Mouse (Mus musculus) ES-E14 (cell line): ENCODE measurements around the gene Phlda3. TPM values are rescaled to one million over a fixed set of nuclear protein-coding genes. Genes with fewer than 3 reads are reported as not detected.

Source experiments
- DNase-seq: peaks from one replicate; pipeline ENCODE4 v3.0.0-alpha.2; 2013; ENCODE audit warnings: low read depth, low spot score
- H3K27ac ChIP-seq: 2 replicates; pipeline ENCODE4 v1.5.1; 2012; ENCODE audit warnings: low read depth, mild to moderate bottlenecking, low read length, moderate library complexity, mixed read lengths; ENCODE audit not compliant: poor library complexity, insufficient read depth, severe bottlenecking
- H3K36me3 ChIP-seq: 2 replicates; pipeline ENCODE4 v1.6.1; 2012; ENCODE audit warnings: mild to moderate bottlenecking, low read length, moderate library complexity, mixed read lengths; ENCODE audit not compliant: control insufficient read depth, poor library complexity, insufficient read depth, severe bottlenecking
- H3K4me1 ChIP-seq, 2 experiments: fragments of 150-350 bp in 1 of 2; sonication (generic) in 1 of 2; 2 replicates each; pipeline ENCODE4 v1.6.1; 2012; ENCODE audit warnings: low read length in 2 of 2, mild to moderate bottlenecking in 1 of 2, mixed read lengths in 1 of 2; ENCODE audit not compliant: control insufficient read depth in 2 of 2, insufficient read depth in 2 of 2, poor library complexity in 1 of 2
- H3K4me3 ChIP-seq, 2 experiments: fragments of 150-350 bp in 1 of 2; sonication (generic) in 1 of 2; 2 replicates each; pipeline ENCODE4 v1.5.1; 2012; ENCODE audit warnings: low read length in 2 of 2, low read depth in 1 of 2, mild to moderate bottlenecking in 1 of 2, mixed read lengths in 1 of 2; ENCODE audit not compliant: insufficient read depth in 1 of 2, poor library complexity in 1 of 2, severe bottlenecking in 1 of 2
- H3K9ac ChIP-seq: 2 replicates; pipeline ENCODE4 v1.6.1; 2012; ENCODE audit warnings: low read depth, mild to moderate bottlenecking, low read length, mixed read lengths; ENCODE audit not compliant: poor library complexity, insufficient read depth, severe bottlenecking
- H3K9me3 ChIP-seq: fragments of 150-350 bp; sonication (generic); 2 replicates; pipeline ENCODE4 v1.6.1; 2012; ENCODE audit warnings: low read depth, mild to moderate bottlenecking, low read length; ENCODE audit not compliant: control insufficient read depth, insufficient read depth
- CHD2 ChIP-seq: IDR thresholded peaks from 2 replicates; pipeline ENCODE4 v1.6.1; 2014; ENCODE audit warnings: mild to moderate bottlenecking, low read depth, low read length, inconsistent platforms
- HCFC1 ChIP-seq: IDR thresholded peaks from 2 replicates; pipeline ENCODE4 v1.6.1; 2012; ENCODE audit warnings: low read length, inconsistent platforms, borderline replicate concordance; ENCODE audit not compliant: insufficient read depth
- MAFK ChIP-seq: IDR thresholded peaks from 2 replicates; pipeline ENCODE4 v1.6.1; 2014; ENCODE audit warnings: mild to moderate bottlenecking, low read depth, low read length, inconsistent platforms; ENCODE audit not compliant: insufficient read depth
- ZC3H11A ChIP-seq: IDR thresholded peaks from 2 replicates; pipeline ENCODE4 v1.6.1; 2012; ENCODE audit warnings: low read depth, mild to moderate bottlenecking, inconsistent platforms, low read length, borderline replicate concordance
- ZNF384 ChIP-seq: IDR thresholded peaks from 2 replicates; pipeline ENCODE4 v1.6.1; 2012; ENCODE audit warnings: low read depth, low read length, inconsistent platforms
- in situ Hi-C, 2 experiments: fragments of 600-800 bp; cut with MboI; formaldehyde crosslinking; loops; one replicate each; pipeline ENCODE4 v1.15.1; 2025; ENCODE audit warnings: low sequenced_read_pairs in 2 of 2, inconsistent platforms in 1 of 2; ENCODE audit not compliant: unreplicated experiment in 2 of 2
- total RNA-seq: library from RNA; depleted of rRNA; stranded (reverse); fragments of 300-350 nt; gene quantifications from 2 replicates; pipeline ENCODE4 v1.2.3, GENCODE M21; 2012

Gene Phlda3
- total RNA-seq, 1 experiment, result 70.7 TPM

DNA sequence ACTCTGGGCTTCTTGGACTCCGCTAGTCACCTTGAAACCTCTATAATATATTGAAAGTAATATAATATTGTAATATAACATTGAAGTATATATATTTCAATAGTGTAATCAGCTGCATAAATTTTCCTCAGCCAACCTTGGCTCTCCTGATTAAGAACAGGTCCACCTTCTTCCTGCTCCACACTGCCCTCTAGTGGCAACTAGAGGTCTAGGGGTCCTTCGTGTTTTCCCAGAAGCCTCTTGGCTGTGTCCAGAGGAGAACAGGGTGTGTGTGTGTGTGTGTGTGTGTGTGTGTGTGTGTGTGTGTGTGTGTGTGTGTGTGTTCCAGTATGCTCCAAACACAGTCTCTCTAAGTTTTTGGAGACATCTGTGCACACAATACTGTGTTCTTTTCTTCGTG, 21.9 kb downstream of the Phlda3 start:
- Histone ChIP-seq H3K4me3 (no peak overlapping the region), H3K9ac (no peak overlapping the region; the same call in 1 of the 2 replicates), H3K27ac (no peak overlapping the region), H3K36me3 (no peaks in the 10 kb centered on the region), H3K4me1 (peaks cover 3 to 14% of the 10 kb centered on the region in 2 experiments; a peak in 1 of 4 replicates), H3K9me3 (no peaks in the 10 kb centered on the region)
- peak; percentile 89 for DNase-seq
- TF ChIP-seq ZNF384, result no peak
- no peak for TF ChIP-seq ZC3H11A
- TF ChIP-seq CHD2, result no peak
- TF ChIP-seq HCFC1, result no peak
- no peak for TF ChIP-seq MAFK
- in situ Hi-C loops, result no loop called here

GRCm38 (mm10) chr1:135788708-135789107, 22.8 kb downstream of the Phlda3 start:
- Histone ChIP-seq H3K4me1 (peaks cover 3 to 20% of the 10 kb centered on the region in 2 experiments; a peak in 2 of 4 replicates), H3K9me3 (no peaks in the 10 kb centered on the region), H3K4me3 (0 out of 4 replicates have a peak overlapping the region, but pooled peaks of 1 of the 2 experiments have one; percentile 12), H3K27ac (no peak overlapping the region), H3K9ac (no peak overlapping the region), H3K36me3 (no peaks in the 10 kb centered on the region)
- no peak for TF ChIP-seq ZNF384
- TF ChIP-seq HCFC1, result no peak
- TF ChIP-seq ZC3H11A, result no peak
- TF ChIP-seq MAFK, result no peak
- TF ChIP-seq CHD2, result no peak
- in situ Hi-C loops, result no loop called here
- no peak for DNase-seq

- DNase-seq, result peak; percentile 82
- in situ Hi-C loops, result no loop called here
- no peak for TF ChIP-seq MAFK
- no peak for TF ChIP-seq ZC3H11A
- no peak for TF ChIP-seq CHD2
- TF ChIP-seq ZNF384, result no peak
- no peak for TF ChIP-seq HCFC1
- no peak overlapping the region for H3K9ac ChIP-seq
- H3K9me3 ChIP-seq, result no peaks in the 10 kb centered on the region
- H3K36me3 ChIP-seq, result no peaks in the 10 kb centered on the region
- no peak overlapping the region for H3K4me3 ChIP-seq
- H3K27ac ChIP-seq, result no peak overlapping the region
- peaks cover 6 to 27% of the 10 kb centered on the region in 2 experiments; a peak in 3 of 4 replicates for H3K4me1 ChIP-seq
Measured at GRCm38 (mm10) chr1:135789815-135790214, 23.9 kb downstream of the Phlda3 start.

GRCm38 (mm10) chr1:135792143-135792939, 26.4 kb downstream of the Phlda3 start:
- in situ Hi-C loops, result no loop called here
- Histone ChIP-seq H3K36me3 (no peaks in the 10 kb centered on the region), H3K4me1 (peaks cover 7 to 32% of the 10 kb centered on the region in 2 experiments; a peak in 3 of 4 replicates), H3K4me3 (no peak overlapping the region), H3K27ac (peak overlapping the region; percentile 48), H3K9me3 (no peaks in the 10 kb centered on the region), H3K9ac (no peak overlapping the region)
- peak; percentile 79 for DNase-seq
- no peak for TF ChIP-seq HCFC1
- no peak for TF ChIP-seq CHD2
- no peak for TF ChIP-seq MAFK
- TF ChIP-seq ZNF384, result no peak
- no peak for TF ChIP-seq ZC3H11A
